In the genomic region with DNA sequence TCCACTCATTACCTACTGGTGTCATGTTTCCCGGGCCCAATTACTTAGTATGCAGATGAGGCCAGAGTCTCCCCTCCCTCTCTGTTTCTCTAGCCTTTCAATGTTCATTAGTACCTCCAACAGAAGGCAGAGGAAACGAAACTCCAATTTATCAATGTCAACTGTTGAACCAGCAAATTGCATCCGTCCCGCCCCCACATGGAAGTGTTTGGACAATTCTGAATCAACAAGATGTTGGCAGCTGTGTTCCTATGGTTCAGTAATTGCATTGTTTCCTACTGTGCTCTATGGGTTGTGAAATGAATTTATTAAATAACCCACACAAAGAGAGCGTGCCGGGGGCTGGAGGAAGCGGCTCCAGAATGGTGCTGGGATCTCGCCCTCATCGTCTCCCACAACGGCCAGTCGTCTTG, we compare ENCODE assay signal across 8 mouse cellular contexts.
DNase-seq lines count a peak whose midpoint lies in the region; ATAC-seq lines count a peak whose summit lies in the region.

No protein-coding gene starts in this region.

- peak overlapping the region; percentile 71 for H3K27ac ChIP-seq in hindbrain, embryonic 12.5 days

- no peak overlapping the region for H3K4me3 ChIP-seq in hindbrain, embryonic 12.5 days

- H3K9me3 ChIP-seq in hindbrain, embryonic 12.5 days (replicated peaks) = peaks cover 9% of the 10 kb centered on the region; the same call in 1 of the 2 replicates

- peaks cover 15% of the 10 kb centered on the region for H3K4me1 ChIP-seq in hindbrain, embryonic 12.5 days

- ATAC-seq in hindbrain, embryonic 12.5 days (ENCODE audit: low FRiP score) = peak; percentile 93

- H3K36me3 ChIP-seq in hindbrain, embryonic 12.5 days = no peaks in the 10 kb centered on the region

- H3K27me3 ChIP-seq in hindbrain, embryonic 12.5 days = peaks cover 28% of the 10 kb centered on the region

- no peak overlapping the region for H3K9ac ChIP-seq in hindbrain, embryonic 12.5 days

- peak; percentile 67 for DNase-seq in embryo, embryonic 10 days (ENCODE audit: low spot score)
- no peak for DNase-seq in embryo, embryonic 9.5 days (ENCODE audit: extremely low spot score)
- peak; percentile 42 for DNase-seq in brain, adult 2 months (ENCODE audit: low read depth, low spot score)
- DNase-seq in lung, postnatal 36 days = peak; percentile 80
- no peak for DNase-seq in thymus, postnatal 10 days (ENCODE audit: low spot score in 2 of 2)
- no peak for DNase-seq in urinary bladder, postnatal 36 days (ENCODE audit: low spot score in 2 of 2)
- no peak for DNase-seq in frontal cortex, adult 2 months (ENCODE audit: extremely low spot score in 1 of 2, low spot score in 1 of 2)

- peak overlapping the region; percentile 19; the same call in 1 of the 2 replicates for H3K4me2 ChIP-seq in hindbrain, embryonic 12.5 days (replicated peaks)

- WGBS in hindbrain, embryonic 12.5 days = 21% methylated on average over 11 of the region's 11 CpGs

Comparison
In these comparisons a context has a peak if more than half of its experiments do, and no peak if none do; other contexts are left out.
1. DNase-seq: peak in embryo, embryonic 10 days (single experiment), brain, adult 2 months (single experiment) and lung, postnatal 36 days (single experiment); none in embryo, embryonic 9.5 days (single experiment), thymus, postnatal 10 days (0 of 2), urinary bladder, postnatal 36 days (0 of 2) and frontal cortex, adult 2 months (0 of 2).